ENCODE assay signal across 13 mouse cellular contexts in genomic region chr2:32439177-32439576, GRCm38 (mm10). TPM values are rescaled to one million over a fixed set of nuclear protein-coding genes. Genes with fewer than 3 reads are reported as not detected.
DNase-seq lines count a peak whose midpoint lies in the region; ATAC-seq and TF ChIP-seq lines count a peak whose summit lies in the region.
"Had no signal": no experiment of that assay in that cellular context is flagged by ENCODE, and none has a peak within 500 bp of the region (broad histone marks: within the 10 kb centered on the region; RNA-seq: fewer than 3 reads in every experiment).

No protein-coding gene starts in this region.

- peaks cover 7% of the 10 kb centered on the region; the same call in 1 of the 2 replicates for H3K36me3 ChIP-seq in lung, embryonic 14.5 days (ENCODE audit: insufficient read depth)
- H3K36me3 ChIP-seq in lung, postnatal 0 days (ENCODE audit: insufficient read depth, low read length): no peaks in the 10 kb centered on the region
- H3K36me3 ChIP-seq in midbrain, postnatal 0 days (ENCODE audit: insufficient read depth, low read length): no peaks in the 10 kb centered on the region

- 0 out of 2 replicates have a peak overlapping the region, but pooled peaks have one; percentile 12 for H3K27ac ChIP-seq in gastrocnemius, adult 2 months
- 0 out of 2 replicates have a peak overlapping the region, but pooled peaks have one; percentile 19 for H3K27ac ChIP-seq in lung, embryonic 14.5 days (ENCODE audit: low read depth)
- H3K27ac ChIP-seq in lung, postnatal 0 days (ENCODE audit: low read length): no peak overlapping the region
- H3K27ac ChIP-seq in midbrain, postnatal 0 days (ENCODE audit: low read depth, low read length): 0 out of 2 replicates have a peak overlapping the region, but pooled peaks have one; percentile 26

- intact Hi-C loops in gastrocnemius, adult 2 months (cut with DNase I): no loop called here

- H3K9ac ChIP-seq in lung, embryonic 14.5 days: no peak overlapping the region
- H3K9ac ChIP-seq in lung, postnatal 0 days (replicated peaks; ENCODE audit: low read depth): no peak overlapping the region
- no peak overlapping the region for H3K9ac ChIP-seq in midbrain, postnatal 0 days (replicated peaks; ENCODE audit: low read length, poor library complexity, severe bottlenecking)

- ATAC-seq in lung, embryonic 14.5 days (ENCODE audit: insufficient read depth): no peak
- ATAC-seq in lung, postnatal 0 days: no peak
- ATAC-seq in midbrain, postnatal 0 days (ENCODE audit: low FRiP score): no peak

- WGBS in lung, embryonic 14.5 days: 54% methylated on average over 6 of the region's 6 CpGs
- WGBS in lung, postnatal 0 days: 55% methylated on average over 6 of the region's 6 CpGs
- 42% methylated on average over 6 of the region's 6 CpGs for WGBS in midbrain, postnatal 0 days

- peaks cover 15% of the 10 kb centered on the region; the same call in 1 of the 2 replicates for H3K4me1 ChIP-seq in lung, embryonic 14.5 days (ENCODE audit: insufficient read depth)
- H3K4me1 ChIP-seq in lung, postnatal 0 days (ENCODE audit: insufficient read depth, low read depth, low read length): peaks cover 20% of the 10 kb centered on the region; the same call in 1 of the 2 replicates
- no peaks in the 10 kb centered on the region for H3K4me1 ChIP-seq in midbrain, postnatal 0 days (ENCODE audit: insufficient read depth, low read length)

- H3K4me2 ChIP-seq in lung, embryonic 14.5 days: no peak overlapping the region
- H3K4me2 ChIP-seq in lung, postnatal 0 days (replicated peaks; ENCODE audit: low read depth, low read length): no peak overlapping the region
- no peak overlapping the region for H3K4me2 ChIP-seq in midbrain, postnatal 0 days (ENCODE audit: low read depth, low read length, poor library complexity, severe bottlenecking)
- H3K4me2 ChIP-seq: heart, embryonic 11.5 days had no signal

- no peak for TF ChIP-seq POLR2A in brain, embryonic 14.5 days (IDR thresholded peaks at IDR 0.05; ENCODE audit: borderline replicate concordance, extremely low read depth, insufficient read depth, insufficient read length, poor library complexity, severe bottlenecking)

- no peaks in the 10 kb centered on the region for H3K27me3 ChIP-seq in lung, embryonic 14.5 days (ENCODE audit: insufficient read depth, low read length)
- no peaks in the 10 kb centered on the region for H3K27me3 ChIP-seq in lung, postnatal 0 days (replicated peaks; ENCODE audit: insufficient read depth, low read length)
- no peaks in the 10 kb centered on the region for H3K27me3 ChIP-seq in midbrain, postnatal 0 days (ENCODE audit: insufficient read depth, low read length)

- no peak for DNase-seq in gastrocnemius, adult 2 months
- DNase-seq in gastrocnemius, postnatal 10 days: no peak
- DNase-seq in lung, embryonic 14.5 days: no peak
- no peak for DNase-seq in lung, postnatal 0 days (ENCODE audit: low spot score)
- peak; percentile 71 for DNase-seq in brain, embryonic 14.5 days (ENCODE audit: low read depth)
- DNase-seq in midbrain, postnatal 0 days (ENCODE audit: low spot score): no peak
- DNase-seq in layer of hippocampus, postnatal 10 days (ENCODE audit: low spot score in 2 of 2): no peak
- DNase-seq: adrenal gland, adult 2 months; liver; lung, postnatal 10 days; right cerebral cortex, postnatal 14 days; thymus, postnatal 36 days had no signal

- TF ChIP-seq CTCF in gastrocnemius, adult 2 months (IDR thresholded peaks at IDR 0.05): no peak
- TF ChIP-seq CTCF in lung, embryonic 14.5 days (IDR thresholded peaks at IDR 0.05; ENCODE audit: low read depth): no peak
- no peak for TF ChIP-seq CTCF in lung, postnatal 0 days (IDR thresholded peaks at IDR 0.05)
- TF ChIP-seq CTCF in brain, embryonic 14.5 days (IDR thresholded peaks at IDR 0.05; ENCODE audit: borderline replicate concordance, extremely low read depth, insufficient read depth, insufficient read length): no peak
- TF ChIP-seq CTCF in midbrain, postnatal 0 days (IDR thresholded peaks at IDR 0.05): no peak

- no peaks in the 10 kb centered on the region for H3K9me3 ChIP-seq in lung, embryonic 14.5 days (ENCODE audit: low read depth, low read length)
- H3K9me3 ChIP-seq in lung, postnatal 0 days (ENCODE audit: low read length): no peaks in the 10 kb centered on the region
- no peaks in the 10 kb centered on the region for H3K9me3 ChIP-seq in midbrain, postnatal 0 days (ENCODE audit: low read length)

- H3K4me3 ChIP-seq in gastrocnemius, adult 2 months: no peak overlapping the region
- H3K4me3 ChIP-seq in lung, embryonic 14.5 days (ENCODE audit: low read depth, low read length): no peak overlapping the region
- no peak overlapping the region for H3K4me3 ChIP-seq in lung, postnatal 0 days (ENCODE audit: low read depth, low read length)
- H3K4me3 ChIP-seq in midbrain, postnatal 0 days (ENCODE audit: low read depth, low read length): no peak overlapping the region

- TF ChIP-seq EP300 in lung, postnatal 0 days (IDR thresholded peaks at IDR 0.05): no peak

RNA-seq across cellular contexts. Expression of gene Naif1, which starts 11.1 kb away (rescaled TPM):
- 1 to 10 TPM; 2.2 to 2.3 TPM for total RNA-seq in gastrocnemius, adult 2 months (2021)
- 1 to 10 TPM; 3.0 to 3.1 TPM for total RNA-seq in gastrocnemius, postnatal 10 days (2021)
- polyA plus RNA-seq in lung, embryonic 14.5 days (2014; fragmentation: Nextera tagmentation; extraction: Ambion mirVana): 5.7 and 6.5 TPM in 2 replicates
- polyA plus RNA-seq in lung, postnatal 0 days (2015; fragmentation: Nextera tagmentation; extraction: Ambion mirVana): 4.1 and 4.6 TPM in 2 replicates
- polyA plus RNA-seq in brain, embryonic 14.5 days (2012; rRNA removed): 4.8 and 5.1 TPM in 2 replicates
- 2.4 and 3.2 TPM in 2 replicates for total RNA-seq in midbrain, postnatal 0 days (2014; rRNA removed)
- 3.0 and 3.2 TPM in 2 replicates for polyA plus RNA-seq in midbrain, postnatal 0 days (2015; fragmentation: Nextera tagmentation; extraction: Ambion mirVana)
- total RNA-seq in layer of hippocampus, postnatal 10 days (2021): 1 to 10 TPM; 3.4 TPM

RNA-seq across cellular contexts. Expression of gene Slc25a25, which starts 12.1 kb away (rescaled TPM):
- 100 to 1,000 TPM in 1 of 2 experiments, 10 to 100 TPM in 1; 45.3 to 211 TPM for total RNA-seq in gastrocnemius, adult 2 months (2021)
- total RNA-seq in gastrocnemius, postnatal 10 days (2021): 10 to 100 TPM; 16.1 to 31.1 TPM
- 16.3 and 19.5 TPM in 2 replicates for polyA plus RNA-seq in lung, embryonic 14.5 days (2014; fragmentation: Nextera tagmentation; extraction: Ambion mirVana)
- 16.7 and 21.5 TPM in 2 replicates for polyA plus RNA-seq in lung, postnatal 0 days (2015; fragmentation: Nextera tagmentation; extraction: Ambion mirVana)
- 40.2 and 46.1 TPM in 2 replicates for polyA plus RNA-seq in brain, embryonic 14.5 days (2012; rRNA removed)
- total RNA-seq in midbrain, postnatal 0 days (2014; rRNA removed): 60.6 and 69.2 TPM in 2 replicates
- 52.0 and 53.4 TPM in 2 replicates for polyA plus RNA-seq in midbrain, postnatal 0 days (2015; fragmentation: Nextera tagmentation; extraction: Ambion mirVana)
- 10 to 100 TPM; 46.0 to 48.9 TPM for total RNA-seq in layer of hippocampus, postnatal 10 days (2021)

RNA-seq across cellular contexts. Expression of gene Ptges2, which starts 43.5 kb away (rescaled TPM):
- total RNA-seq in gastrocnemius, adult 2 months (2021): 10 to 100 TPM; 34.7 to 51.1 TPM
- 10 to 100 TPM; 38.1 to 40.7 TPM for total RNA-seq in gastrocnemius, postnatal 10 days (2021)
- polyA plus RNA-seq in lung, embryonic 14.5 days (2014; fragmentation: Nextera tagmentation; extraction: Ambion mirVana): 28.0 and 28.2 TPM in 2 replicates
- 21.8 and 22.9 TPM in 2 replicates for polyA plus RNA-seq in lung, postnatal 0 days (2015; fragmentation: Nextera tagmentation; extraction: Ambion mirVana)
- 48.9 and 51.3 TPM in 2 replicates for polyA plus RNA-seq in brain, embryonic 14.5 days (2012; rRNA removed)
- total RNA-seq in midbrain, postnatal 0 days (2014; rRNA removed): 33.3 and 41.1 TPM in 2 replicates
- 56.2 and 62.3 TPM in 2 replicates for polyA plus RNA-seq in midbrain, postnatal 0 days (2015; fragmentation: Nextera tagmentation; extraction: Ambion mirVana)
- 10 to 100 TPM; 42.0 to 42.5 TPM for total RNA-seq in layer of hippocampus, postnatal 10 days (2021)

RNA-seq across cellular contexts. Expression of gene Lcn2, which starts 51.1 kb away (rescaled TPM):
- total RNA-seq in gastrocnemius, adult 2 months (2021): 1 to 10 TPM; 2.6 to 3.4 TPM
- total RNA-seq in gastrocnemius, postnatal 10 days (2021): 1 to 10 TPM; 3.5 to 6.7 TPM
- 1.6 TPM in 1 of 2 replicates, not detected in the other for polyA plus RNA-seq in lung, embryonic 14.5 days (2014; fragmentation: Nextera tagmentation; extraction: Ambion mirVana)
- polyA plus RNA-seq in lung, postnatal 0 days (2015; fragmentation: Nextera tagmentation; extraction: Ambion mirVana): 223 and 355 TPM in 2 replicates
- polyA plus RNA-seq in brain, embryonic 14.5 days (2012; rRNA removed): 0.40 and 0.77 TPM in 2 replicates
- 0.57 TPM in 1 of 2 replicates, not detected in the other for total RNA-seq in midbrain, postnatal 0 days (2014; rRNA removed)
- 0.35 and 0.44 TPM in 2 replicates for polyA plus RNA-seq in midbrain, postnatal 0 days (2015; fragmentation: Nextera tagmentation; extraction: Ambion mirVana)
- 1 to 10 TPM; 2.4 to 2.9 TPM for total RNA-seq in layer of hippocampus, postnatal 10 days (2021)

RNA-seq across cellular contexts. Expression of gene 1110008P14Rik, which starts 57.4 kb away (rescaled TPM):
- 10 to 100 TPM; 34.3 to 43.2 TPM for total RNA-seq in gastrocnemius, adult 2 months (2021)
- 10 to 100 TPM; 52.6 to 53.7 TPM for total RNA-seq in gastrocnemius, postnatal 10 days (2021)
- polyA plus RNA-seq in lung, embryonic 14.5 days (2014; fragmentation: Nextera tagmentation; extraction: Ambion mirVana): 32.4 and 33.3 TPM in 2 replicates
- 73.4 and 78.1 TPM in 2 replicates for polyA plus RNA-seq in lung, postnatal 0 days (2015; fragmentation: Nextera tagmentation; extraction: Ambion mirVana)
- 101 and 114 TPM in 2 replicates for polyA plus RNA-seq in brain, embryonic 14.5 days (2012; rRNA removed)
- total RNA-seq in midbrain, postnatal 0 days (2014; rRNA removed): 336 and 450 TPM in 2 replicates
- 198 and 224 TPM in 2 replicates for polyA plus RNA-seq in midbrain, postnatal 0 days (2015; fragmentation: Nextera tagmentation; extraction: Ambion mirVana)
- total RNA-seq in layer of hippocampus, postnatal 10 days (2021): 100 to 1,000 TPM; 163 to 168 TPM
